Mouse (Mus musculus) urinary bladder, postnatal 25 days (tissue): ENCODE results near the gene Trim56.

Source experiments
- DNase-seq: peaks from one replicate; pipeline ENCODE4 v3.0.0; 2022; ENCODE audit warnings: low spot score

Trim56 gene

GRCm38 (mm10) chr5:137108111-137108510 lies 7.9 kb downstream of the Trim56 start:
- DNase-seq, result no peak

- no peak for DNase-seq
These were observed 8.3 kb downstream of the Trim56 start for GRCm38 (mm10) chr5:137107670-137108069.

DNA sequence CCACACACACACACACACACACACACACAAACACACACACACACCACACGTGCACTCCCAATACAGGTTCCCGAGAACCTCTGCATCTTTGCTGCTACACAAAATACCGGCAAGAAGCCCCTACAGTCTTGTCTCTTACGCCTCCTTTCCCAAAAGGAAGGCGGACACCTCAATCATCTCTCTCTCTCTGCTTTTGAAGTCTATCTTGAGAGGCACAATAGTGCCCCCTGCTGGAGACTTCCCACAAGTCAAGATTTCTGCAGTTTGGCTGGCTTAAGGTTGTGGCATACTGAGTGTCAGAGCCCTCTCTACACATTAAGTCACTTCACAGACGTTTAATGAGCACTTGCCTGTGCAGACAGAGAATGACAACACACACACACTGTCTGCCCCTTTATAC lies 9.0 kb downstream of the Trim56 start:
- peak; percentile 82 for DNase-seq

DNA sequence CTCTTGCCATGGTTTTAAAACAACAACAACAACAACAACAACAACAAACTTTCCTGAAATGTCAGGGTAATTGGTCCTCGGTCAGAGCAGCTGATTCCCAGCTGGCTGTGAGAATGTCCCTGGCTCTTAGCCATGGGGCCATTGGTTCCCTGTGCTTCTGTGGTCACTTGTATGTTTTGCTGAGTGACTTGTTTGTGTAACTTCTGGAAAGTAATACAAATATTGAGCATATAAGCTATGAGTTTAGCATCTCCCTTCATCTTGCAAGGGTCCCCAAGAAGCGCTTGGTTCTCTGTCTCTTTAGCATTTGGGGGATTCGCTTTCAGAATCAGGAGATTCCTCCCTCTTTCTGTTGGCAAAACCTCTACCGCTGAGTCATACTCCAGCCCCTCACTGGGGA lies 9.6 kb downstream of the Trim56 start:
- DNase-seq, result no peak

- DNase-seq, result no peak
These were observed 12.0 kb downstream of the Trim56 start for GRCm38 (mm10) chr5:137103969-137104368.

- peak; percentile 51 for DNase-seq
These were observed 13.2 kb downstream of the Trim56 start for GRCm38 (mm10) chr5:137102575-137103522.

GRCm38 (mm10) chr5:137102078-137102477 lies 13.9 kb downstream of the Trim56 start:
- DNase-seq, result no peak

DNA sequence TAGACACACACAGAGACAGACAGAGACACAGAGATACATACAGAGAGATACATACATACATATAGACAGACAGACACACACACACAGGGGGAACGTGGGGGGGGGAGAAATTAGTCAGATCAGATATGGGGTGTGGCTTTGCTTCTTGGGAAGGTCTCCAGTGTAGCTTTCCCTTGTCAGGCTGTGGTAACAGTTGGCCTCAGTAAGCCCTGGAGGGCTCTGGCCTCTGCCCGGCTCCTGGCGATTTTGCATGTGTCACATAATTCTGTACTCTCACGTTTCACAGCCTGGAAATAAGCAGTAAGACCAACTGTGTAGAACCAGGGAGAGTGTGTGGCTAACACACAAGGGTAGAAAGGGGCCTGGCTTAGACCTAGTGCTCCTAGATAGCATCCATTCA lies 15.3 kb downstream of the Trim56 start:
- DNase-seq, result no peak

DNA sequence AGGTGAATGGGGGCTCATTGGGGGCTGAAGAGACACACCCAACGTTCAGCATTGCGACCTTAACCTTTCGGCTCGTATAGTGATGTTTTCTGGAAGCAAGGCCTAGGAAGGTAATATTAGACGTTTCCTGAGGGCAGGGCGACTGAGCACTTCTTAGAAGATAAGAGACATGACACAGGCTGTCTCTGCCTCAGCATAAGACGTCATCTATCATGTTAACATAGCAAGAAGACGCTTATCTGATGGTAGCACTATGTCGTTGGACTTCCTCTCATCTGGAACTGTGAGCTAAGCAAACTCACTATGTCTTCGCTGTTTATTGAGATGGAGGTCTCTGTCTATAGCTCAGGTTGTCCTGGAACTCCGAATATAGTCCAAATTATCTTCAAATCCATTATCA lies 17.6 kb downstream of the Trim56 start:
- DNase-seq, result no peak

GRCm38 (mm10) chr5:137096037-137096436 lies 20.0 kb downstream of the Trim56 start:
- DNase-seq, result no peak

GRCm38 (mm10) chr5:137095135-137095534 lies 20.9 kb downstream of the Trim56 start:
- DNase-seq, result no peak

DNA sequence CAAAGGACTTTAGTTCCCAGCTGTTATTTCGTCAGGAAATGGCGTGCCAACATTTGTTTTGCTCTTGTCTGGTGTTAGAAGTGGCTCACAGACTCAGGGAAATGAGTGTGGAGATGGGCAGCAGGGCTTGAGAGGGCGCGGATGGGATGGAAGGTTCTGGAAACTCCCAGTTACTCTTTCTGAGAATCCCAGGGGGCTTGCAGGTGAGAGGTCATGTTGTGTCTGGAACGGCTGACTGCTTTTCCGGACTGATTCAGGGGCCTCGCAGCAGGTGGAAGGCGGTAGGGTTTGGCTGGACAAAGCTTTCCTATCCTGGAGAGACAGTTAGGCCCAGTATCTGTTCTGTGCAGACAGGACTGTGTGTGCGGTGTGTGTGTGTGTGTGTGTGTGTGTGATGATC lies 22.3 kb downstream of the Trim56 start:
- no peak for DNase-seq

DNA sequence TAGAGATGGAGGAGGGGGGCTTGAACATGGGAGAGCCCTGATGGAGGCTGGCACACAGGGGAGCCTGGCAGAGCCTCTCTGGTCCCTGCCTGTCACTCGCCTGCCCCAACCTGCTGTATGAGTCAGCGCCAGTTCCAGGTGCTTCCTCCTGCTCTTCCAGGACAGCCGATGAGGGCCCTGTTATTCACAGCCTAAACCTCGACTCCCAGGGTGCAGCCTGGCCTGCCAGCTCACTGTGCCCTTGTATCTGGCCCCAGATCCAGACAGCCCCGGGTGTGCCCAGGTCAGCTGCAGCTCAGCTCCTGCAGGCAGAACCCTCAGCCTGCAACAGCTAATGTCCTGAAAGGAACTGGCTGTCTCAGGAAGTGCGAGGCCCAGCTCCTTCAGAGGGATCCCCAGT lies 24.4 kb downstream of the Trim56 start:
- DNase-seq, result no peak

GRCm38 (mm10) chr5:137090870-137091269 lies 25.1 kb downstream of the Trim56 start:
- no peak for DNase-seq

DNA sequence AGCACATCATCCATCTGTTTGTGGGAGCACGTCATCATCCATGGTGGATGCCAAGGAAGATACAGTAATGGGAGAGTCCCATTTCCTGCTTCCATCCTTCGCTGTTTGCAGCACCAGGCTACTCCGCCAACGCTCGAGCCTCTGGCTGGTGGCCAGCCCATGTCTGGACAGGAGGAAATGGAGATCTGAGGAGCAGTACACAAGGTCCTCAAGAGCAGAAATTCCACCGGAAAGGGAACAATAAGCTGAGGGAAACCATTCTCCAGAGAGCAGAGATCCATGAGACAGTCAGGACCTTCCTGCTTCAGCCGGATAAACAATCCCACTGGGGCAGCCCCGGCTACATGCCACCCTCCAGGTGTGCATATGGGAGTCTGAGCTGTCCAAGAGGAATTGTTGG lies 28.6 kb downstream of the Trim56 start:
- no peak for DNase-seq

- DNase-seq, result no peak
These were observed 30.3 kb downstream of the Trim56 start for GRCm38 (mm10) chr5:137085731-137086130.

GRCm38 (mm10) chr5:137085021-137085420 lies 31.0 kb downstream of the Trim56 start:
- DNase-seq, result no peak

GRCm38 (mm10) chr5:137083051-137083450 lies 33.0 kb downstream of the Trim56 start:
- no peak for DNase-seq

GRCm38 (mm10) chr5:137079849-137080248 lies 36.2 kb downstream of the Trim56 start:
- DNase-seq, result no peak

GRCm38 (mm10) chr5:137078616-137079015 lies 37.4 kb downstream of the Trim56 start:
- DNase-seq, result no peak

- no peak for DNase-seq
These were observed 38.0 kb downstream of the Trim56 start for GRCm38 (mm10) chr5:137078041-137078440.

- no peak for DNase-seq
These were observed 38.8 kb downstream of the Trim56 start for GRCm38 (mm10) chr5:137077187-137077586.

DNA sequence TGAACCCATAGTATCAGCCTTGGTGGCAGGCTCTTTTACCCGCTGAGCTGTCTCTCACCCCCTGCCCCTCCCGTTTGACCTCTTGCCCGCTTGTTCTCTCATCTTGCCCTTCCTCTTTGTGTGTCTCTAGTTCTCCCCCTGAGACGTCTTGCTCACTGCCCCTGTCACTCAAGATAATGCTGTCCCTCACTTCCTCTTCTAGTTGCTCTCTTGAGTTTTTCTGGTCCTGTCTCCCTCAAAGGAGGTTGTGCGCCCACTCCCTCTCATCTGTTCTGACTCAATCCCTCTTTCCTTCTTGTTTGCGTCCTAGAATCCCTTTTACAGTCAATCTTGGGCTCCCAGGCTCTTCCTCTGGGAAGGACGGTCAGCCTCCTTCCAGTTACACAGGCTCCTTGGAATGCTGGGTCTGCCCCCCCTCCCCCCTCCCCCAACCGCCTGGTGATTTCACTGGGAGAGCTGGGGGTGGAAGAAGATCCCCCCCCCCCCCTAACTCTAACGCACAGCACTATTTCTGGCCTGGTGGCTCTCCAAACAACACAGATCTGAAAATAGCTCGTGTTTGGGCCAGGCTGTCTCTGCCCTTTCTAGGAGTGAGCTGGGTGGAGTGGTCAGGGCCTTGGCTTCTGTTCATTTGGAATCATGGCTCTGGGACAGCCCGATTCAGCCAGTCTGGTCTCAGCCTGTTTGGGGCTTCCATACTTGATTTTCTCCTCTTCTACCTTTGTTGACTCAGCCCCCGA lies 39.6 kb downstream of the Trim56 start:
- DNase-seq, result peak; percentile 21
